Mouse (Mus musculus) left cerebral cortex, postnatal 4 days (tissue): ENCODE data around the gene L3mbtl1. TPM values are rescaled to one million over a fixed set of nuclear protein-coding genes. Genes with fewer than 3 reads are reported as not detected.
"Not testable (repeated sequence)": the region's sequence is repeated elsewhere in the genome, so short reads cannot be mapped to it uniquely, and the experiment has no call there.

Experiments used
- DNase-seq: peaks from one replicate; pipeline ENCODE4 v3.0.0-alpha.2; 2022
- intact Hi-C: fragments of 180-260 bp; cut with DNase I; formaldehyde crosslinking; loops from one replicate; pipeline ENCODE4 v1.15.1; 2025
- total RNA-seq, 2 experiments: library from RNA; stranded (reverse); gene quantifications; 2 replicates each; pipeline ENCODE4 v1.2.3; 2021

Gene L3mbtl1
- total RNA-seq: 10 to 100 TPM; 26.4 to 31.4 TPM

GRCm38 (mm10) chr2:162943148-162943846, at the start of gene L3mbtl1:
Gene L3mbtl1 (plus strand): TSS chr2:162943472.
- DNase-seq: peak; percentile 34
- intact Hi-C loops: no loop called here

GRCm38 (mm10) chr2:162899256-162899655, 44.0 kb upstream of the L3mbtl1 start:
- DNase-seq, intact Hi-C loops: not testable (repeated sequence)

- intact Hi-C loops: no loop called here
- no peak for DNase-seq
Measured at GRCm38 (mm10) chr2:162899880-162900589, 43.2 kb upstream of the L3mbtl1 start.

- intact Hi-C loops: no loop called here
Measured at GRCm38 (mm10) chr2:162900590-162900916, 42.7 kb upstream of the L3mbtl1 start.

GRCm38 (mm10) chr2:162905902-162906301, 37.4 kb upstream of the L3mbtl1 start:
- intact Hi-C loops: no loop called here
- no peak for DNase-seq

More at GRCm38 (mm10) chr2:162900590-162900916, 42.7 kb upstream of the L3mbtl1 start:
- peak; percentile 14 for DNase-seq

GRCm38 (mm10) chr2:162908052-162908491, 35.2 kb upstream of the L3mbtl1 start:
- intact Hi-C loops: no loop called here
- DNase-seq: peak; percentile 70

GRCm38 (mm10) chr2:162914040-162914439, 29.2 kb upstream of the L3mbtl1 start:
- intact Hi-C loops: loop anchor here (10.0 kb wide), 1 partner anchor 1709 kb away; no protein-coding TSS in a partner anchor
- no peak for DNase-seq

- DNase-seq: peak; percentile 19
- intact Hi-C loops: loop anchor here (10.0 kb wide), 1 partner anchor 1710 kb away; no protein-coding TSS in a partner anchor
Measured at GRCm38 (mm10) chr2:162914519-162914918, 28.8 kb upstream of the L3mbtl1 start.

- intact Hi-C loops: loop anchor here (10.0 kb wide), 2 partner anchors 415 to 1715 kb away; no protein-coding TSS in a partner anchor
- DNase-seq: no peak
Measured at GRCm38 (mm10) chr2:162919926-162920325, 23.3 kb upstream of the L3mbtl1 start.

- peak; percentile 47 for DNase-seq
- intact Hi-C loops: loop anchor here (10.0 kb wide), 1 partner anchor 413 kb away; no protein-coding TSS in a partner anchor
Measured at GRCm38 (mm10) chr2:162922183-162922582, 21.1 kb upstream of the L3mbtl1 start.

- intact Hi-C loops: loop anchor here (10.0 kb wide), 1 partner anchor 412 kb away; no protein-coding TSS in a partner anchor
Measured at GRCm38 (mm10) chr2:162922834-162923233, 20.4 kb upstream of the L3mbtl1 start.

GRCm38 (mm10) chr2:162924126-162924525, 19.1 kb upstream of the L3mbtl1 start:
- DNase-seq: no peak
- intact Hi-C loops: loop anchor here (10.0 kb wide), 1 partner anchor 411 kb away; no protein-coding TSS in a partner anchor

More at GRCm38 (mm10) chr2:162922834-162923233, 20.4 kb upstream of the L3mbtl1 start:
- DNase-seq: no peak

GRCm38 (mm10) chr2:162927918-162928585, 15.2 kb upstream of the L3mbtl1 start:
- intact Hi-C loops: loop anchor here (10.0 kb wide), 1 partner anchor 407 kb away; no protein-coding TSS in a partner anchor

GRCm38 (mm10) chr2:162929704-162930103, 13.6 kb upstream of the L3mbtl1 start:
- intact Hi-C loops: loop anchor here (10.0 kb wide), 2 partner anchors 405 to 475 kb away; no protein-coding TSS in a partner anchor
- DNase-seq: no peak

More at GRCm38 (mm10) chr2:162927918-162928585, 15.2 kb upstream of the L3mbtl1 start:
- DNase-seq: no peak

- no peak for DNase-seq
- intact Hi-C loops: loop anchor here (10.0 kb wide), 1 partner anchor 474 kb away; no protein-coding TSS in a partner anchor
Measured at GRCm38 (mm10) chr2:162930516-162931122, 12.7 kb upstream of the L3mbtl1 start.

- intact Hi-C loops: loop anchor here (10.0 kb wide), 1 partner anchor 474 kb away; no protein-coding TSS in a partner anchor
- DNase-seq: peak; percentile 94
Measured at GRCm38 (mm10) chr2:162931123-162931673, 12.1 kb upstream of the L3mbtl1 start, which contains the start of gene Srsf6. Gene Srsf6 (plus strand): TSS chr2:162931528.

GRCm38 (mm10) chr2:162931674-162932650, 11.3 kb upstream of the L3mbtl1 start:
- DNase-seq: peak; percentile 64
- intact Hi-C loops: loop anchor here (10.0 kb wide), 1 partner anchor 473 kb away; no protein-coding TSS in a partner anchor

GRCm38 (mm10) chr2:162932706-162933105, 10.6 kb upstream of the L3mbtl1 start:
- no peak for DNase-seq
- intact Hi-C loops: loop anchor here (10.0 kb wide), 1 partner anchor 472 kb away; no protein-coding TSS in a partner anchor
